ENCODE assay signal across 23 mouse cellular contexts in genomic region chr17:85487531-85487930, GRCm38 (mm10).
"Had no signal": no experiment of that assay in that cellular context is flagged by ENCODE, and none has a peak within 500 bp of the region (broad histone marks: within the 10 kb centered on the region; RNA-seq: fewer than 3 reads in every experiment).

No protein-coding gene starts in this region.

- H3K4me3 ChIP-seq: hindbrain, embryonic 13.5 days; hindbrain, embryonic 15.5 days; liver, embryonic 12.5 days had no signal

- H3K4me2 ChIP-seq: hindbrain, embryonic 13.5 days; hindbrain, embryonic 15.5 days; liver, embryonic 12.5 days had no signal

- DNase-seq: gastrocnemius, postnatal 14 days; gastrocnemius, postnatal 36 days; heart, adult 18-20 months; heart, postnatal 36 days; kidney, adult 11 months; kidney, adult 2 months; kidney, adult 9 months; kidney, postnatal 14 days; kidney, postnatal 36 days; layer of hippocampus, adult 9-11 months; layer of hippocampus, postnatal 36 days; left cerebral cortex, postnatal 4 days had no signal

- H3K36me3 ChIP-seq: heart, embryonic 10.5 days; heart, embryonic 12.5 days; hindbrain, embryonic 13.5 days; hindbrain, embryonic 15.5 days; kidney, embryonic 15.5 days; limb, embryonic 13.5 days; limb, embryonic 15.5 days; liver, embryonic 12.5 days had no signal

- H3K4me1 ChIP-seq: hindbrain, embryonic 15.5 days had no signal

- H3K27ac ChIP-seq: heart, embryonic 10.5 days; hindbrain, embryonic 13.5 days; hindbrain, embryonic 15.5 days; hindbrain, postnatal 0 days; kidney, embryonic 15.5 days; kidney, postnatal 0 days; limb, embryonic 13.5 days; limb, embryonic 15.5 days; liver, embryonic 12.5 days had no signal

- H3K9me3 ChIP-seq: heart, embryonic 10.5 days; heart, embryonic 12.5 days; hindbrain, embryonic 13.5 days; hindbrain, embryonic 15.5 days; kidney, embryonic 15.5 days; limb, embryonic 13.5 days; limb, embryonic 15.5 days; liver, embryonic 12.5 days had no signal

- H3K9ac ChIP-seq: hindbrain, embryonic 13.5 days; hindbrain, embryonic 15.5 days; kidney, embryonic 15.5 days; limb, embryonic 15.5 days; liver, embryonic 12.5 days had no signal

- ATAC-seq: hindbrain, postnatal 0 days; intestine, embryonic 16.5 days; liver, embryonic 12.5 days had no signal
